In the genomic region with DNA sequence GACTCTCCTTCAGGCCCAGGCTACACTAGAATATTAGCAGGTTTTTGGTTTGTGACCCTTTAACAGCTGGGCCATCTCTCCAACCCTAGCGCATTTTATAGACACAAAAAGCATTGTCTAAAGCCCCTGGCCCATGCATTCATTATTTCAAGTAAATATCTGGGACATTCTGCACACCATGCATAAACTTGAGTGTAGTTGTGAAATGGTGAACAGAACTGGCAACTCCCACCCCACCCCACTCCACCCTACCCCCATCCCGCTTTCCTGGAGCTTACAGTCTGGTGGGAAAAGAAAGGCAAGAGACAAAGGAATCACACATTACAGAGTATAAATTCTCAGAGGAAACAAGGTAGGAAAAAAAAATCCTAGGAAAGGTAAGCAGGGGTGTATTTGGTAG, we compare ENCODE assay signal across 8 mouse cellular contexts. TPM values are rescaled to one million over a fixed set of nuclear protein-coding genes. Genes with fewer than 3 reads are reported as not detected.
DNase-seq lines count a peak whose midpoint lies in the region; ATAC-seq and TF ChIP-seq lines count a peak whose summit lies in the region.

TSS of gene H2afy (minus strand) at position 162 of the 400 bp plus-strand sequence.

- H3K27me3 ChIP-seq in midbrain, embryonic 12.5 days, result no peaks in the 10 kb centered on the region

- no peak for DNase-seq in layer of hippocampus, adult 8-10 months (ENCODE audit: low spot score in 2 of 2)
- no peak for DNase-seq in layer of hippocampus, adult 9-11 months
- DNase-seq in brain, embryonic 14.5 days (ENCODE audit: low read depth), result no peak
- no peak for DNase-seq in large intestine, adult 2 months (ENCODE audit: low read depth, low spot score)
- no peak for DNase-seq in right cerebral cortex, adult 2 months (ENCODE audit: low spot score in 2 of 2)
- no peak for DNase-seq in right cerebral cortex, postnatal 4 days

- peak within 1 kb of the TSS; percentile 97 for H3K9ac ChIP-seq in midbrain, embryonic 12.5 days (replicated peaks)

- no peak for TF ChIP-seq POLR2A in brain, embryonic 14.5 days (IDR thresholded peaks at IDR 0.05; ENCODE audit: borderline replicate concordance, extremely low read depth, insufficient read depth, insufficient read length, poor library complexity, severe bottlenecking)

- no peak for TF ChIP-seq CTCF in brain, embryonic 14.5 days (IDR thresholded peaks at IDR 0.05; ENCODE audit: borderline replicate concordance, extremely low read depth, insufficient read depth, insufficient read length)

- H3K4me3 ChIP-seq in midbrain, embryonic 12.5 days, result peak within 1 kb of the TSS; percentile 86

- H3K36me3 ChIP-seq in midbrain, embryonic 12.5 days, result peaks cover 7% of the 10 kb centered on the region; the same call in 1 of the 2 replicates

- H3K9me3 ChIP-seq in midbrain, embryonic 12.5 days, result no peaks in the 10 kb centered on the region

- H3K27ac ChIP-seq in midbrain, embryonic 12.5 days (replicated peaks), result peak within 1 kb of the TSS; percentile 85

- peak within 1 kb of the TSS; percentile 91 for H3K4me2 ChIP-seq in midbrain, embryonic 12.5 days (replicated peaks)

- ATAC-seq in granulocyte monocyte progenitor cell, adult 5-6 weeks (replicated peaks; ENCODE audit: poor library complexity, severe bottlenecking), result no peak
- ATAC-seq in midbrain, embryonic 12.5 days (ENCODE audit: low FRiP score, low read depth), result no peak

- peaks cover 32% of the 10 kb centered on the region for H3K4me1 ChIP-seq in midbrain, embryonic 12.5 days

- 88% methylated on average over 2 of the region's 2 CpGs for WGBS in large intestine, adult 2 months
- 80% methylated on average over 2 of the region's 2 CpGs for WGBS in midbrain, embryonic 12.5 days

RNA-seq across cellular contexts. Expression of gene H2afy, which starts in this region (rescaled TPM):
- 100 to 1,000 TPM; 118 to 123 (median 120) TPM for total RNA-seq in layer of hippocampus, adult 8-10 months (2022)
- polyA plus RNA-seq in brain, embryonic 14.5 days (2012; rRNA removed), result 317 and 334 TPM in 2 replicates
- 930 and 1,115 TPM in 2 replicates for total RNA-seq in granulocyte monocyte progenitor cell, adult 5-6 weeks (2014; fragmentation: Nextera tagmentation)
- total RNA-seq in granulocyte monocyte progenitor cell, adult 5-6 weeks (2017), result 1,419 and 1,485 TPM in 2 replicates
- polyA plus RNA-seq in large intestine, adult 2 months (2012; rRNA removed), result 94.0 and 112 TPM in 2 replicates
- 584 TPM in 2 replicates for polyA plus RNA-seq in midbrain, embryonic 12.5 days (2016; fragmentation: Nextera tagmentation; extraction: Ambion mirVana)

Comparison
In these comparisons a context has a peak if more than half of its experiments do, and no peak if none do; other contexts are left out.
1. RNA of gene H2afy (total RNA-seq): 930 to 1,485 TPM in granulocyte monocyte progenitor cell, adult 5-6 weeks; 118 to 123 TPM in layer of hippocampus, adult 8-10 months; every median in the first group is over 4 times any median in the second.